Mouse (Mus musculus) duodenum, adult 2 months (tissue): ENCODE data around the gene Tbl1x. TPM values are rescaled to one million over a fixed set of nuclear protein-coding genes. Genes with fewer than 3 reads are reported as not detected.

Experiments
- polyA plus RNA-seq: library from polyadenylated mRNA; depleted of rRNA; stranded (reverse); fragments of >200 nt; gene quantifications from 2 replicates; pipeline ENCODE4 v1.2.3, GENCODE M21; 2012; ENCODE audit warnings: low replicate concordance; rRNA removed

Tbl1x gene
- polyA plus RNA-seq: 2.1 and 4.2 TPM in 2 replicates

DNA sequence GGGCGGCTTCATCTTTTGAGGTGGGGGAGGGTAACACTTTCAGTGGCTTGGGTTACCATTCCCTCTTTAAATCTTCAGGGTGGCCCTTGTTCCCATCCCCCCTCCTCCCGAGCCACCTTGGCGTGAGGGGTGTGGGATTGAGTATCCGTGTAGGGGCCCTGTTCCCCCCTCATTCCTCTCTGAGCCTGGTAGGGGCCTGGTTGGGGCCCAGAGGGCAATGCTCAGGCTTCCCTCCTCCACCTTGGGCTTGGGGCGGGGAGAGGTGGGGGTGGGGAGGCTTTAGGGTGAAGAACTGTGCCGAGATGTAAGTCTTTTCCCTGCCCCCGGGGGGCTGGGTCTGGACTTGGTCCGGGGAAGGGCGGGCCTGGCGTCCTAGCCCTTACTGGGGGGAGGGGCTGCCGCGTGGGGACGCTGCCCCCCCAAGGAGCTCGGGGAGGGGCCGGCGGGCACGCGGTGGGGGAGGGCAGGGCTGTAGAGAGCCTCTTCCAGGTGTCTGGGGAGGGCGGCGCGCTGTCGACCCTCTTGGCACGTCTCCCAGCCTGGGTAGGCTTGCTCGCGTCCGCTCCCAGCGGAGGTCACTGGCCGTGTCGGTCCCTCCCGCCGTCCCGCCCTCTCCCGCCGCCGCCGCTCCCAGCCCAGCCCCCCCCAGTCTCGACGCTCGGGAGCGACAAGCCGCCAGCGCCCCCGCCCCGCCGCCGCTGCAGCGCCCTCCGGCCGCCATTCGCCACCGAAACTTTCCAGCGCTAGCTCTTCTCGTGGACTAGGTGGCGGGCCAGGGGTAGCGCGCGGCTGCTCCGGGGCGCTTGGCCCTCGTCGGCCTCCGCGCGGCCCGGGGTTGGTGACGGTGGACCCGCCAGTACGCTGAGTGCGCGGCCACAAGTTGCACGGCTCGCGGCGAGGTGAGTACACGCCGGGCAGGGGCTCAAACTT lies at the start of gene Tbl1x:
Tbl1x (plus strand) TSS at position 643 of the 930 bp plus-strand sequence.

